Mouse (Mus musculus) myocyte (in vitro differentiated cells): ENCODE measurements around the gene Cyp3a13.
"Not testable (repeated sequence)": the region's sequence is repeated elsewhere in the genome, so short reads cannot be mapped to it uniquely, and the experiment has no call there.

Experiments
- E2F4 ChIP-seq: IDR thresholded peaks from one replicate; pipeline ENCODE4 v1.6.1; 2011; ENCODE audit warnings: mild to moderate bottlenecking, control low read depth, moderate library complexity; ENCODE audit not compliant: insufficient read depth
- MAX ChIP-seq: IDR thresholded peaks from one replicate; pipeline ENCODE4 v1.6.1; 2011; ENCODE audit warnings: low read depth, mild to moderate bottlenecking, control low read depth
- MYOD1 ChIP-seq, 3 experiments: IDR thresholded peaks; one replicate each; pipeline ENCODE4 v1.6.1; 2011; ENCODE audit warnings: control low read depth in 2 of 3, low read depth in 2 of 3, mild to moderate bottlenecking in 2 of 3, moderate library complexity in 1 of 3; ENCODE audit not compliant: insufficient read length in 2 of 3, control insufficient read depth in 1 of 3
- MYOG ChIP-seq, 3 experiments: IDR thresholded peaks; one replicate each; pipeline ENCODE4 v1.6.1; 2011; ENCODE audit warnings: control low read depth in 2 of 3, low read depth in 2 of 3, mild to moderate bottlenecking in 2 of 3; ENCODE audit not compliant: insufficient read length in 2 of 3, control insufficient read depth in 1 of 3, insufficient read depth in 1 of 3
- POLR2A ChIP-seq: IDR thresholded peaks from one replicate; pipeline ENCODE4 v1.6.1; 2011; ENCODE audit warnings: low read depth, mild to moderate bottlenecking, control low read depth, moderate library complexity; ENCODE audit not compliant: insufficient read length
- POLR2AphosphoS2 ChIP-seq: IDR thresholded peaks from one replicate; pipeline ENCODE4 v1.6.1; 2011; ENCODE audit warnings: low read depth, control low read depth; ENCODE audit not compliant: insufficient read length
- REST ChIP-seq: IDR thresholded peaks from one replicate; pipeline ENCODE4 v1.6.1; 2011; ENCODE audit warnings: mild to moderate bottlenecking, control low read depth, moderate library complexity; ENCODE audit not compliant: insufficient read depth, insufficient read length
- SRF ChIP-seq: IDR thresholded peaks from one replicate; pipeline ENCODE4 v1.6.1; 2011; ENCODE audit warnings: low read depth; ENCODE audit not compliant: control insufficient read depth, insufficient read length
- TCF12 ChIP-seq: IDR thresholded peaks from one replicate; pipeline ENCODE4 v1.6.1; 2011; ENCODE audit warnings: mild to moderate bottlenecking, control low read depth; ENCODE audit not compliant: poor library complexity, insufficient read depth, severe bottlenecking
- TCF3 ChIP-seq: IDR thresholded peaks from one replicate; pipeline ENCODE4 v1.6.1; 2011; ENCODE audit warnings: low read depth, control low read depth; ENCODE audit not compliant: insufficient read length
- USF1 ChIP-seq: IDR thresholded peaks from one replicate; pipeline ENCODE4 v1.6.1; 2011; ENCODE audit warnings: low read depth, mild to moderate bottlenecking, control low read depth, moderate library complexity

DNA sequence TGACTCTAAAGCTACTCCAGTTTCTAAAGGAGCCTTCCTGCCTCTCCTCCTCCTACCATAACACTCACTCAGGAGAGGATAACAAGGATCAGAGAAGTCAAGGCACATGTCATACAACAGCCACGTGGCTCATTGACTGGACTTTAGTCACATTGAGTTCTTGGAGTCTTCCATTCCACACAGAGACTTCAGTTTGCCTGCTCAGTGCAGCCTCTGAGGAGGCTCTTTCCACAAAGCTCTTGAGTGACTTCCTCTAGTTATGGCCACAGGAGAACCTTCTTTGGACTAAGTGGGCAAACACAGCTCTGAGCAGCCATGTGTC, 49.1 kb downstream of the Cyp3a13 start:
- TF ChIP-seq MYOD1 (IDR thresholded peaks at IDR 0.05; ENCODE audit: control insufficient read depth in 1 of 3, insufficient read length in 2 of 3, low read depth in 2 of 3); USF1; MAX; POLR2A; REST; POLR2AphosphoS2; E2F4; SRF; TCF3; TCF12; MYOG (IDR thresholded peaks at IDR 0.05; ENCODE audit: control insufficient read depth in 1 of 3, insufficient read depth in 1 of 3, insufficient read length in 2 of 3, low read depth in 2 of 3): not testable (repeated sequence)
